Mouse (Mus musculus) midbrain, embryonic 16.5 days (tissue): ENCODE results near the gene Yju2. TPM values are rescaled to one million over a fixed set of nuclear protein-coding genes. Genes with fewer than 3 reads are reported as not detected.
"Not testable (repeated sequence)": the region's sequence is repeated elsewhere in the genome, so short reads cannot be mapped to it uniquely, and the experiment has no call there.

Experiments
- ATAC-seq: fragments of 200-750 bp; cut with Nextera tagmentation; 2 replicates; pipeline ENCODE4 v1.8.0; 2017; ENCODE audit warnings: moderate TSS enrichment
- H3K27ac ChIP-seq: fragments of 300-500 bp; sonication (generic); 2 replicates; pipeline ENCODE4 v1.5.1; 2014; ENCODE audit warnings: mild to moderate bottlenecking, low read length, mixed read lengths
- H3K27me3 ChIP-seq: fragments of 300-500 bp; sonication (generic); 2 replicates; pipeline ENCODE4 v1.6.1; 2014; ENCODE audit warnings: low read depth, low read length, mixed read lengths; ENCODE audit not compliant: control insufficient read depth, insufficient read depth
- H3K36me3 ChIP-seq: fragments of 300-500 bp; sonication (generic); 2 replicates; pipeline ENCODE4 v1.6.1; 2014; ENCODE audit warnings: mild to moderate bottlenecking, low read length, moderate library complexity, mixed read lengths; ENCODE audit not compliant: control insufficient read depth, insufficient read depth
- H3K4me1 ChIP-seq: fragments of 300-500 bp; sonication (generic); 2 replicates; pipeline ENCODE4 v1.6.1; 2014; ENCODE audit warnings: mild to moderate bottlenecking, low read length, mixed read lengths; ENCODE audit not compliant: control insufficient read depth, insufficient read depth
- H3K4me2 ChIP-seq: fragments of 300-500 bp; sonication (generic); 2 replicates; pipeline ENCODE4 v1.6.1; 2014; ENCODE audit warnings: mild to moderate bottlenecking, low read length, mixed read lengths
- H3K4me3 ChIP-seq: fragments of 300-500 bp; sonication (generic); 2 replicates; pipeline ENCODE4 v1.5.1; 2014; ENCODE audit warnings: low read depth, mild to moderate bottlenecking, low read length, moderate library complexity, mixed read lengths
- H3K9ac ChIP-seq: fragments of 300-500 bp; sonication (generic); 2 replicates; pipeline ENCODE4 v1.6.1; 2014; ENCODE audit warnings: low read depth, low read length, mixed read lengths
- H3K9me3 ChIP-seq: fragments of 300-500 bp; sonication (generic); replicated peaks from 2 replicates; pipeline ENCODE4 v1.6.1; 2014; ENCODE audit warnings: mild to moderate bottlenecking, low read length, mixed read lengths; ENCODE audit not compliant: control insufficient read depth, poor library complexity, severe bottlenecking
- WGBS: fragments of 180-500 bp; shearing (Covaris S2); extraction: QIAGEN DNeasy Blood & Tissue Kit; methylation state at CpG from one replicate; pipeline ENCODE4 v1.1.7; 2014; 5-methylcytosine and 5-hydroxymethylcytosine counted together
- polyA plus RNA-seq: library from polyadenylated mRNA; unstranded; fragments of >200 nt; fragmentation: Nextera tagmentation; extraction: Ambion mirVana; gene quantifications from 2 replicates; pipeline ENCODE4 v1.2.1, GENCODE M21; 2015

Gene Yju2
- polyA plus RNA-seq: 21.2 and 24.6 TPM in 2 replicates

DNA sequence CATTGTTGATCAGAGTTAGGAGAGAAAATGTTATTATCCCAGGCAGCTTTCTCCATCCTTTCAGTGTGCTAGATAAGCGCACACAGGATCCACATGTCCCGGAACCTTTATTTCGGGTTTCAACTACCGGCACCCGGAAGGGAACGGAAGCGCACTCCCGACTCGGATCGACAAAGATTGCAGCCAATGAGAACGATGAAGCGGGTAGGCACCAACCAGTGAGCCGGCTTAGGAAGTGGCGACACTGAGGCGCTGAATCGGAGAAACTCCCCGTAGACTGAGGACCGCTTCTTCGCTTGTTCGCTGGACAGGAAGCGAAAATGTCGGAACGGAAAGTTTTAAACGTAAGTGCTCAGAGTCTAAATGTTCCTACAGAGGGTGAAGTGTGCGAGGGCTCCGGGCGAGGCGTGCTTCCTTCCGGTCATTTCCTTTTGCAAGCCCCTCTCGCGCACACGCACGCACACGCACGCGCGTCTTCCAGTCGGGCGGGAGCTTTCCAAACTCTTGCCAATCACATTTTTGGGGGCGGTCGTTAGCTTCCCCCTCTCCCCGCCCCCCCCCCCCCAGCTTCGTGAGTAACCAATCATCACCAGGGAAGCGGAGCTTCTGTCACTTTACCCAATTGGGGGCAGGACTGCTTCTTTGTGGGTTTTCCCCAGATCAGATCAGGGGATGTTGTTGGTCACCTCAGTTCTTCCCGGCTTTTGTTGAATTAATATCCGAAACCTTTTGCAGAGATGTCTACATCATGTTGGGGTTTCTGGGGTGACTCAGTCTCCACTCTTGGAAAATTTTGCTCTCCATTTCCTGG lies at the start of gene Yju2:
Yju2 (plus strand) TSS at position 182 of the 811 bp plus-strand sequence.
- ATAC-seq: peak; percentile 90
- H3K4me2 ChIP-seq: peak within 1 kb of the TSS; percentile 66
- H3K27ac ChIP-seq: peak within 1 kb of the TSS; percentile 89
- peaks cover 31% of the 10 kb centered on the region for H3K4me1 ChIP-seq
- H3K4me3 ChIP-seq: peak within 1 kb of the TSS; percentile 51
- H3K9ac ChIP-seq: peak within 1 kb of the TSS; percentile 57
- 0 out of 2 replicates have a peak, but pooled peaks cover 3% of the 10 kb centered on the region for H3K36me3 ChIP-seq
- no peaks in the 10 kb centered on the region for H3K9me3 ChIP-seq
- H3K27me3 ChIP-seq: no peaks in the 10 kb centered on the region
- WGBS: under 1% methylated on average over 46 of the region's 46 CpGs

GRCm38 (mm10) chr17:55931553-55932502 lies 27.1 kb upstream of the Yju2 start:
- WGBS: 1% methylated on average over 26 of the region's 33 CpGs
- no peaks in the 10 kb centered on the region for H3K27me3 ChIP-seq
- H3K27ac ChIP-seq: peak overlapping the region; percentile 78

GRCm38 (mm10) chr17:55932635-55933034 lies 26.3 kb upstream of the Yju2 start:
- Histone ChIP-seq H3K27me3 (no peaks in the 10 kb centered on the region), H3K9ac (peak overlapping the region; percentile 67), H3K4me1 (peaks cover 11% of the 10 kb centered on the region; the same call in 1 of the 2 replicates), H3K4me3 (peak overlapping the region; percentile 45), H3K4me2 (peak overlapping the region; percentile 69), H3K9me3 (no peaks in the 10 kb centered on the region; the same call in 1 of the 2 replicates), H3K36me3 (no peaks in the 10 kb centered on the region), H3K27ac (no peak overlapping the region)
- 66% methylated on average over 2 of the region's 2 CpGs for WGBS
- no peak for ATAC-seq

More at GRCm38 (mm10) chr17:55931553-55932502, 27.1 kb upstream of the Yju2 start:
- H3K9me3 ChIP-seq: no peaks in the 10 kb centered on the region
- H3K4me1 ChIP-seq: peaks cover 11% of the 10 kb centered on the region; the same call in 1 of the 2 replicates
- no peaks in the 10 kb centered on the region for H3K36me3 ChIP-seq
- H3K4me3 ChIP-seq: peak overlapping the region; percentile 45
- H3K4me2 ChIP-seq: peak overlapping the region; percentile 69
- ATAC-seq: peak; percentile 99
- H3K9ac ChIP-seq: peak overlapping the region; percentile 67

- H3K36me3 ChIP-seq: 0 out of 2 replicates have a peak, but pooled peaks cover 2% of the 10 kb centered on the region
- peaks cover 11% of the 10 kb centered on the region; the same call in 1 of the 2 replicates for H3K4me1 ChIP-seq
- no peak overlapping the region for H3K9ac ChIP-seq
- H3K4me2 ChIP-seq: peak overlapping the region; percentile 69; the same call in 1 of the 2 replicates
- H3K27me3 ChIP-seq: no peaks in the 10 kb centered on the region
- H3K9me3 ChIP-seq: peaks cover 3% of the 10 kb centered on the region
- H3K4me3 ChIP-seq: no peak overlapping the region
- ATAC-seq: no peak
- WGBS: 95% methylated on average over 15 of the region's 15 CpGs
- H3K27ac ChIP-seq: no peak overlapping the region
These were observed 25.7 kb upstream of the Yju2 start for GRCm38 (mm10) chr17:55933191-55933590.

DNA sequence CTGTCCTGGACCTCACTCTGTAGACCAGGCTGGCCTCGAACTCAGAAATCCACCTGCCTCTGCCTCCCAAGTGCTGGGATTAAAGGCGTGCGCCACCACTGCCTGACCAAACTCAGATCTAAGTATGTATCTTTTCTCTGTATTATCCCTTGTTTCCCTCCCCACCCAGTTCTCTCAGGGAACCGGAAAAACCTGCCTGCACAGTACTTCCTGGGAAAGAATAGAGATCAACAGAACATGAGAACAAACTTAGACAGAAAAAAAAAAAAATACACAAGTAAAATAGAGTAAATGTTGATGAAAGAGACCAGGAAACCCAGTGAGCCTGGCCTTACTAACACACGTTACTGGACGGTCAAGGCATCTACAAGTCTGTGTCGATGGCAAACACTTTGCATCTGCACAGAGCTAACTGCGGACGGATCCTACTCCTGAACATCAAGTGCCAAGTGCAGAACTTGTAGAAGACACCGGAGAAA lies 14.5 kb upstream of the Yju2 start:
- H3K4me1 ChIP-seq: not testable (repeated sequence)
- WGBS: 31% methylated on average over 10 of the region's 10 CpGs
- peak overlapping the region; percentile 48 for H3K4me3 ChIP-seq

GRCm38 (mm10) chr17:55944866-55945682 lies 13.8 kb upstream of the Yju2 start:
- H3K4me2 ChIP-seq: peak overlapping the region; percentile 82
- H3K4me3 ChIP-seq: peak overlapping the region; percentile 48
- under 1% methylated on average over 50 of the region's 56 CpGs for WGBS

More for the DNA sequence above, 14.5 kb upstream of the Yju2 start:
- Histone ChIP-seq H3K27ac (peak overlapping the region; percentile 86), H3K4me2 (peak overlapping the region; percentile 82), H3K9ac (peak overlapping the region; percentile 56; the same call in 1 of the 2 replicates)
- H3K27me3 ChIP-seq, H3K9me3 ChIP-seq, H3K36me3 ChIP-seq, ATAC-seq: not testable (repeated sequence)

GRCm38 (mm10) chr17:55945696-55946095 lies 13.2 kb upstream of the Yju2 start:
- no peaks in the 10 kb centered on the region for H3K9me3 ChIP-seq
- peak overlapping the region; percentile 82 for H3K4me2 ChIP-seq
- peak overlapping the region; percentile 48 for H3K4me3 ChIP-seq
- H3K27me3 ChIP-seq: no peaks in the 10 kb centered on the region
- 27% methylated on average over 5 of the region's 5 CpGs for WGBS
- H3K36me3 ChIP-seq: peaks cover 4% of the 10 kb centered on the region; the same call in 1 of the 2 replicates
- H3K4me1 ChIP-seq: peaks cover 4% of the 10 kb centered on the region; the same call in 1 of the 2 replicates
- H3K27ac ChIP-seq: peak overlapping the region; percentile 86
- H3K9ac ChIP-seq: peak overlapping the region; percentile 63
- ATAC-seq: peak; percentile 1; the same call in 1 of the 2 replicates

More at GRCm38 (mm10) chr17:55944866-55945682, 13.8 kb upstream of the Yju2 start:
- H3K27me3 ChIP-seq, H3K9me3 ChIP-seq, H3K4me1 ChIP-seq, H3K36me3 ChIP-seq: not testable (repeated sequence)
- Histone ChIP-seq H3K27ac (peak overlapping the region; percentile 86), H3K9ac (peak overlapping the region; percentile 63)
- ATAC-seq: peak; percentile 99

- Histone ChIP-seq H3K4me3 (no peak overlapping the region), H3K9me3 (no peaks in the 10 kb centered on the region), H3K4me1 (peaks cover 4% of the 10 kb centered on the region; the same call in 1 of the 2 replicates), H3K36me3 (no peaks in the 10 kb centered on the region), H3K9ac (no peak overlapping the region), H3K27me3 (no peaks in the 10 kb centered on the region), H3K4me2 (no peak overlapping the region), H3K27ac (no peak overlapping the region)
- no peak for ATAC-seq
- 90% methylated on average over 4 of the region's 4 CpGs for WGBS
These were observed 10.3 kb upstream of the Yju2 start for GRCm38 (mm10) chr17:55948647-55949046.
